Mouse (Mus musculus) lung, embryonic 14.5 days (tissue): ENCODE measurements around the gene Rbm5. TPM values are rescaled to one million over a fixed set of nuclear protein-coding genes. Genes with fewer than 3 reads are reported as not detected.

Experiments used
- ATAC-seq: fragments of 200-750 bp; cut with Nextera tagmentation; 2 replicates; pipeline ENCODE4 v1.8.0; 2017; ENCODE audit warnings: mild to moderate bottlenecking, moderate TSS enrichment, moderate library complexity; ENCODE audit not compliant: insufficient read depth
- DNase-seq: peaks from one replicate; pipeline ENCODE4 v3.0.0-alpha.2; 2015
- H3K27ac ChIP-seq: fragments of 300-500 bp; sonication (generic); 2 replicates; pipeline ENCODE4 v1.5.1; 2014; ENCODE audit warnings: low read depth, mild to moderate bottlenecking, moderate library complexity
- H3K27me3 ChIP-seq: fragments of 300-500 bp; sonication (generic); 2 replicates; pipeline ENCODE4 v1.6.1; 2014; ENCODE audit warnings: low read length, control low read depth; ENCODE audit not compliant: insufficient read depth
- H3K36me3 ChIP-seq: fragments of 300-500 bp; sonication (generic); 2 replicates; pipeline ENCODE4 v1.6.1; 2014; ENCODE audit warnings: control low read depth; ENCODE audit not compliant: insufficient read depth
- H3K4me1 ChIP-seq: fragments of 300-500 bp; sonication (generic); 2 replicates; pipeline ENCODE4 v1.6.1; 2014; ENCODE audit warnings: antibody characterized with exemption, control low read depth; ENCODE audit not compliant: insufficient read depth
- H3K4me2 ChIP-seq: fragments of 300-500 bp; sonication (generic); 2 replicates; pipeline ENCODE4 v1.6.1; 2014; ENCODE audit warnings: mild to moderate bottlenecking
- H3K4me3 ChIP-seq: fragments of 300-500 bp; sonication (generic); 2 replicates; pipeline ENCODE4 v1.5.1; 2014; ENCODE audit warnings: low read depth, low read length
- H3K9ac ChIP-seq: fragments of 300-500 bp; sonication (generic); 2 replicates; pipeline ENCODE4 v1.6.1; 2014
- H3K9me3 ChIP-seq: fragments of 300-500 bp; sonication (generic); 2 replicates; pipeline ENCODE4 v1.6.1; 2016; ENCODE audit warnings: low read depth, low read length, control low read depth
- CTCF ChIP-seq: IDR thresholded peaks from 2 replicates; pipeline ENCODE4 v1.5.1; 2016; ENCODE audit warnings: antibody characterized with exemption, low read depth
- WGBS: fragments of 180-500 bp; shearing (Covaris S2); extraction: QIAGEN DNeasy Blood & Tissue Kit; methylation state at CpG from one replicate; pipeline ENCODE4 v1.1.7; 2014; 5-methylcytosine and 5-hydroxymethylcytosine counted together
- polyA plus RNA-seq: library from polyadenylated mRNA; unstranded; fragments of >200 nt; fragmentation: Nextera tagmentation; extraction: Ambion mirVana; gene quantifications from 2 replicates; pipeline ENCODE4 v1.2.1, GENCODE M21; 2014

The Rbm5 gene
- polyA plus RNA-seq, 1 experiment from 2014 or later, result 176 TPM

- no peak for DNase-seq
- Histone ChIP-seq H3K36me3 (peaks cover 38% of the 10 kb centered on the region), H3K27ac (no peak overlapping the region), H3K4me3 (no peak overlapping the region), H3K4me2 (no peak overlapping the region), H3K27me3 (no peaks in the 10 kb centered on the region), H3K9me3 (no peaks in the 10 kb centered on the region), H3K9ac (no peak overlapping the region), H3K4me1 (peaks cover 52% of the 10 kb centered on the region)
- ATAC-seq, result no peak
- no peak for TF ChIP-seq CTCF
- WGBS, result 73% methylated on average over 12 of the region's 12 CpGs
Observed at GRCm38 (mm10) chr9:107695441-107696105, 75.2 kb downstream of the Rbm5 start.

- no peak overlapping the region for H3K4me2 ChIP-seq
- no peak overlapping the region for H3K27ac ChIP-seq
- no peak for DNase-seq
- no peak overlapping the region for H3K4me3 ChIP-seq
- no peaks in the 10 kb centered on the region for H3K9me3 ChIP-seq
- peaks cover 42% of the 10 kb centered on the region for H3K4me1 ChIP-seq
- TF ChIP-seq CTCF, result no peak
- H3K36me3 ChIP-seq, result peaks cover 47% of the 10 kb centered on the region
- no peak overlapping the region for H3K9ac ChIP-seq
- H3K27me3 ChIP-seq, result no peaks in the 10 kb centered on the region
- ATAC-seq, result no peak
- WGBS, result 56% methylated on average over 7 of the region's 7 CpGs
Observed at GRCm38 (mm10) chr9:107694627-107695026, 76.2 kb downstream of the Rbm5 start.

GRCm38 (mm10) chr9:107693433-107693987 lies 77.3 kb downstream of the Rbm5 start:
- H3K27me3 ChIP-seq, result no peaks in the 10 kb centered on the region
- H3K9me3 ChIP-seq, result no peaks in the 10 kb centered on the region
- no peak overlapping the region for H3K4me2 ChIP-seq
- H3K4me1 ChIP-seq, result peaks cover 31% of the 10 kb centered on the region
- H3K9ac ChIP-seq, result no peak overlapping the region
- peak; percentile 50 for TF ChIP-seq CTCF
- no peak overlapping the region for H3K4me3 ChIP-seq
- no peak overlapping the region for H3K27ac ChIP-seq
- DNase-seq (peak; percentile 52), ATAC-seq (no peak)
- 61% methylated on average over 4 of the region's 4 CpGs for WGBS
- H3K36me3 ChIP-seq, result peaks cover 57% of the 10 kb centered on the region

GRCm38 (mm10) chr9:107692785-107693184 lies 78.0 kb downstream of the Rbm5 start:
- Histone ChIP-seq H3K36me3 (peaks cover 65% of the 10 kb centered on the region), H3K9me3 (no peaks in the 10 kb centered on the region), H3K9ac (no peak overlapping the region; the same call in 1 of the 2 replicates), H3K4me2 (no peak overlapping the region), H3K4me1 (peaks cover 24% of the 10 kb centered on the region), H3K4me3 (no peak overlapping the region), H3K27ac (no peak overlapping the region), H3K27me3 (no peaks in the 10 kb centered on the region)
- 69% methylated on average over 5 of the region's 5 CpGs for WGBS
- TF ChIP-seq CTCF, result no peak
- DNase-seq (no peak), ATAC-seq (no peak)

GRCm38 (mm10) chr9:107690391-107690790 lies 80.4 kb downstream of the Rbm5 start:
- Histone ChIP-seq H3K36me3 (peaks cover 77% of the 10 kb centered on the region), H3K4me3 (no peak overlapping the region), H3K27me3 (no peaks in the 10 kb centered on the region), H3K27ac (no peak overlapping the region), H3K4me2 (no peak overlapping the region), H3K9me3 (no peaks in the 10 kb centered on the region), H3K4me1 (0 out of 2 replicates have a peak, but pooled peaks cover 10% of the 10 kb centered on the region), H3K9ac (no peak overlapping the region)
- no peak for TF ChIP-seq CTCF
- ATAC-seq (no peak), DNase-seq (no peak)
- WGBS, result 67% methylated on average over 8 of the region's 8 CpGs

Other genes starting within 250 kb of the Rbm5 start
- gene Tmem115, start 237.1 kb downstream of the Rbm5 start, polyA plus RNA-seq, result 42.1 and 45.3 TPM in 2 replicates
- 22.9 and 23.0 TPM in 2 replicates for gene Cyb561d2, start 228.8 kb downstream of the Rbm5 start, polyA plus RNA-seq
- 32.9 and 34.6 TPM in 2 replicates for gene Nprl2, start 228.8 kb downstream of the Rbm5 start, polyA plus RNA-seq
- gene Zmynd10, start 223.7 kb downstream of the Rbm5 start, polyA plus RNA-seq, result 1.1 and 1.2 TPM in 2 replicates
- gene Rassf1, start 219.4 kb downstream of the Rbm5 start, polyA plus RNA-seq, result 51.3 and 54.1 TPM in 2 replicates
- gene Tusc2, start 207.7 kb downstream of the Rbm5 start, polyA plus RNA-seq, result 38.2 and 39.0 TPM in 2 replicates
- gene Hyal2, start 203.1 kb downstream of the Rbm5 start, polyA plus RNA-seq, result 126 and 129 TPM in 2 replicates
- gene Hyal1, start 194.1 kb downstream of the Rbm5 start, polyA plus RNA-seq, result 5.2 and 5.9 TPM in 2 replicates
- gene Naa80, start 192.1 kb downstream of the Rbm5 start, polyA plus RNA-seq, result 14.7 and 17.2 TPM in 2 replicates
- gene Hyal3, start 190.2 kb downstream of the Rbm5 start, polyA plus RNA-seq, result 0.73 and 1.4 TPM in 2 replicates
- 57.9 and 64.6 TPM in 2 replicates for gene Ifrd2, start 183.4 kb downstream of the Rbm5 start, polyA plus RNA-seq
- gene Sema3b, start 161.8 kb downstream of the Rbm5 start, polyA plus RNA-seq, result 5.1 and 5.3 TPM in 2 replicates
- 408 and 419 TPM in 2 replicates for gene Gnai2, start 135.6 kb downstream of the Rbm5 start, polyA plus RNA-seq
- 3.6 and 4.8 TPM in 2 replicates for gene Slc38a3, start 101.5 kb downstream of the Rbm5 start, polyA plus RNA-seq
- 0.72 and 0.89 TPM in 2 replicates for gene Gnat1, start 91.3 kb downstream of the Rbm5 start, polyA plus RNA-seq
- gene Sema3f, start 60.5 kb downstream of the Rbm5 start, polyA plus RNA-seq, result 16.7 and 22.1 TPM in 2 replicates
- 73.2 and 74.4 TPM in 2 replicates for gene Rbm6, start 102.2 kb upstream of the Rbm5 start, polyA plus RNA-seq
- 11.9 and 13.0 TPM in 2 replicates for gene Mon1a, start 117.2 kb upstream of the Rbm5 start, polyA plus RNA-seq
- gene Mst1r, start 135.9 kb upstream of the Rbm5 start, polyA plus RNA-seq, result 1.7 and 2.2 TPM in 2 replicates
- gene Actl11, start 157.5 kb upstream of the Rbm5 start, polyA plus RNA-seq, result not detected in 2 replicates
- gene Camkv, start 164.7 kb upstream of the Rbm5 start, polyA plus RNA-seq, result 2.7 TPM in 2 replicates
- 30.7 and 31.2 TPM in 2 replicates for gene Traip, start 179.1 kb upstream of the Rbm5 start, polyA plus RNA-seq
- 18.1 and 18.8 TPM in 2 replicates for gene Uba7, start 204.5 kb upstream of the Rbm5 start, polyA plus RNA-seq
- gene Gm20661, start 212.1 kb upstream of the Rbm5 start, polyA plus RNA-seq, result 4.0 and 4.5 TPM in 2 replicates
- 74.2 and 81.8 TPM in 2 replicates for gene Inka1, start 214.9 kb upstream of the Rbm5 start, polyA plus RNA-seq
- gene Cdhr4, start 221.5 kb upstream of the Rbm5 start, polyA plus RNA-seq, result 7.7 and 8.3 TPM in 2 replicates
- 0.30 and 0.37 TPM in 2 replicates for gene Gm20662, start 225.4 kb upstream of the Rbm5 start, polyA plus RNA-seq
- gene Ip6k1, start 231.5 kb upstream of the Rbm5 start, polyA plus RNA-seq, result 28.4 and 29.3 TPM in 2 replicates